Mouse (Mus musculus) right cerebral cortex, postnatal 14 days (tissue): Measurements from ENCODE around the gene Nfia.

ENCODE experiments used
- DNase-seq: peaks from one replicate; pipeline ENCODE4 v3.0.0; 2022

Nfia gene

GRCm38 (mm10) chr4:97919773-97920172 lies 147.2 kb downstream of the Nfia start:
- DNase-seq = no peak

GRCm38 (mm10) chr4:97920287-97921079 lies 147.9 kb downstream of the Nfia start:
- no peak for DNase-seq

- DNase-seq = no peak
These were observed 149.1 kb downstream of the Nfia start for GRCm38 (mm10) chr4:97921682-97922081.

- DNase-seq = no peak
These were observed 150.7 kb downstream of the Nfia start for GRCm38 (mm10) chr4:97923248-97923647.

GRCm38 (mm10) chr4:97923876-97924316 lies 151.4 kb downstream of the Nfia start:
- DNase-seq = no peak

- DNase-seq = no peak
These were observed 151.9 kb downstream of the Nfia start for GRCm38 (mm10) chr4:97924414-97924813.

- DNase-seq = no peak
These were observed 152.3 kb downstream of the Nfia start for GRCm38 (mm10) chr4:97924855-97925254.

GRCm38 (mm10) chr4:97925644-97926043 lies 153.1 kb downstream of the Nfia start:
- no peak for DNase-seq

GRCm38 (mm10) chr4:97926607-97927308 lies 154.2 kb downstream of the Nfia start:
- DNase-seq = no peak

- no peak for DNase-seq
These were observed 154.7 kb downstream of the Nfia start for GRCm38 (mm10) chr4:97927309-97927656.

GRCm38 (mm10) chr4:97936371-97936770 lies 163.8 kb downstream of the Nfia start:
- no peak for DNase-seq

- DNase-seq = no peak
These were observed 164.4 kb downstream of the Nfia start for GRCm38 (mm10) chr4:97936912-97937311.

GRCm38 (mm10) chr4:97939492-97939891 lies 167.0 kb downstream of the Nfia start:
- no peak for DNase-seq

- no peak for DNase-seq
These were observed 167.5 kb downstream of the Nfia start for GRCm38 (mm10) chr4:97939920-97940520.

GRCm38 (mm10) chr4:97941616-97942015 lies 169.1 kb downstream of the Nfia start:
- no peak for DNase-seq

GRCm38 (mm10) chr4:97944309-97944708 lies 171.8 kb downstream of the Nfia start:
- no peak for DNase-seq

GRCm38 (mm10) chr4:97947484-97947883 lies 174.9 kb downstream of the Nfia start:
- DNase-seq = no peak

GRCm38 (mm10) chr4:97948250-97948649 lies 175.7 kb downstream of the Nfia start:
- no peak for DNase-seq

- no peak for DNase-seq
These were observed 178.0 kb downstream of the Nfia start for GRCm38 (mm10) chr4:97950341-97951071.

- no peak for DNase-seq
These were observed 181.4 kb downstream of the Nfia start for GRCm38 (mm10) chr4:97953886-97954285.

- DNase-seq = no peak
These were observed 185.6 kb downstream of the Nfia start for GRCm38 (mm10) chr4:97958121-97958520.

GRCm38 (mm10) chr4:97962856-97963255 lies 190.3 kb downstream of the Nfia start:
- no peak for DNase-seq

GRCm38 (mm10) chr4:97963951-97964350 lies 191.4 kb downstream of the Nfia start:
- DNase-seq = no peak
